Mouse (Mus musculus) kidney, postnatal 36 days (tissue): ENCODE results near the gene Xpa.
A peak's percentile ranks its signal among the peaks of the same experiment; 100 is the strongest.

Experiments used
- DNase-seq, 2 experiments: peaks; one replicate each; pipeline ENCODE4 v3.0.0; 2021 to 2022; ENCODE audit warnings: mixed read lengths in 2 of 2

Gene Xpa

GRCm38 (mm10) chr4:46144323-46144722 is 51.8 kb downstream of the Xpa start:
- DNase-seq, result peak in 1 of 2 experiments; percentile 44

- peak; percentile 90 to 96 for DNase-seq
Observed at GRCm38 (mm10) chr4:46138287-46139222, 57.6 kb downstream of the Xpa start, which contains the start of the genes Ncbp1 and Tstd2. TSS of gene Ncbp1 (plus strand) at chr4:46138613. TSS of gene Tstd2 (minus strand) at chr4:46138694.

- DNase-seq, result peak in 1 of 2 experiments; percentile 20
Observed at GRCm38 (mm10) chr4:46137629-46138286, 58.4 kb downstream of the Xpa start.

GRCm38 (mm10) chr4:46131791-46132190 is 64.3 kb downstream of the Xpa start:
- no peak for DNase-seq

- DNase-seq, result peak; percentile 52 to 80
Observed at GRCm38 (mm10) chr4:46130221-46130620, 65.9 kb downstream of the Xpa start.

GRCm38 (mm10) chr4:46129311-46130004 is 66.7 kb downstream of the Xpa start:
- peak; percentile 73 to 78 for DNase-seq

- DNase-seq, result peak; percentile 61 to 85
Observed at GRCm38 (mm10) chr4:46126541-46126940, 69.6 kb downstream of the Xpa start.

GRCm38 (mm10) chr4:46123358-46123757 is 72.8 kb downstream of the Xpa start:
- DNase-seq, result no peak

GRCm38 (mm10) chr4:46120767-46121166 is 75.3 kb downstream of the Xpa start:
- DNase-seq, result no peak

- no peak for DNase-seq
Observed at GRCm38 (mm10) chr4:46119514-46120094, 76.5 kb downstream of the Xpa start.

- no peak for DNase-seq
Observed at GRCm38 (mm10) chr4:46117536-46117935, 78.6 kb downstream of the Xpa start.

- peak in 1 of 2 experiments; percentile 26 for DNase-seq
Observed at GRCm38 (mm10) chr4:46116544-46117175, 79.5 kb downstream of the Xpa start.

GRCm38 (mm10) chr4:46115308-46115707 is 80.8 kb downstream of the Xpa start:
- no peak for DNase-seq

- DNase-seq, result no peak
Observed at GRCm38 (mm10) chr4:46111361-46111760, 84.8 kb downstream of the Xpa start.

GRCm38 (mm10) chr4:46110084-46110483 is 86.0 kb downstream of the Xpa start:
- no peak for DNase-seq
